Mouse (Mus musculus) liver, adult 2 months (tissue): ENCODE measurements at regions not wholly inside any gene's neighbourhood (a gene's known extent, or its start where the extent isn't known, plus 50 kb on each side); places are given as distances from the start of the nearest gene placed in this dataset.

Source experiments
- DNase-seq: peaks from one replicate; pipeline ENCODE4 v3.0.0-alpha.2; 2011; ENCODE audit warnings: low read depth, low spot score; ENCODE audit errors: extremely low read depth
- H3K27ac ChIP-seq: fragments of 200-500 bp; replicated peaks from 2 replicates; pipeline ENCODE4 v1.5.1; 2012; ENCODE audit warnings: low read depth, mild to moderate bottlenecking, control low read depth, inconsistent platforms, low read length; ENCODE audit not compliant: insufficient read depth
- H3K27me3 ChIP-seq: fragments of 200-500 bp; 2 replicates; pipeline ENCODE4 v1.6.1; 2012; ENCODE audit warnings: mild to moderate bottlenecking, moderate library complexity, low read length, inconsistent platforms; ENCODE audit not compliant: control insufficient read depth, insufficient read depth
- H3K36me3 ChIP-seq: fragments of 200-500 bp; 2 replicates; pipeline ENCODE4 v1.6.1; 2012; ENCODE audit warnings: low read length, inconsistent platforms; ENCODE audit not compliant: control insufficient read depth, insufficient read depth
- H3K4me1 ChIP-seq: fragments of 200-500 bp; 2 replicates; pipeline ENCODE4 v1.6.1; 2011; ENCODE audit warnings: low read length; ENCODE audit not compliant: control insufficient read depth, insufficient read depth
- H3K4me3 ChIP-seq: fragments of 200-500 bp; 2 replicates; pipeline ENCODE4 v1.5.1; 2011; ENCODE audit warnings: low read depth, mild to moderate bottlenecking, control low read depth, low read length, moderate library complexity; ENCODE audit not compliant: insufficient read depth
- H3K79me2 ChIP-seq: fragments of 200-500 bp; 2 replicates; pipeline ENCODE4 v1.6.1; 2012; ENCODE audit warnings: inconsistent platforms, mild to moderate bottlenecking, low read length, moderate library complexity; ENCODE audit not compliant: control insufficient read depth, insufficient read depth
- H3K9ac ChIP-seq: fragments of 200-500 bp; 2 replicates; pipeline ENCODE4 v1.6.1; 2012; ENCODE audit warnings: low read depth, mild to moderate bottlenecking, control low read depth, inconsistent platforms, low read length
- CTCF ChIP-seq: fragments of 200-500 bp; IDR thresholded peaks from 2 replicates; pipeline ENCODE4 v1.5.1; 2011; ENCODE audit warnings: low read depth, low read length, control low read depth
- POLR2A ChIP-seq: fragments of 200-500 bp; IDR thresholded peaks from 2 replicates; pipeline ENCODE4 v1.6.1; 2011; ENCODE audit warnings: low read length, control low read depth; ENCODE audit not compliant: insufficient read depth; ENCODE audit errors: extremely low read depth
- WGBS: fragments of 180-500 bp; shearing (Covaris S2); methylation state at CpG from one replicate; pipeline ENCODE4 v1.1.7; 2018; 5-methylcytosine and 5-hydroxymethylcytosine counted together

GRCm38 (mm10) chr1:121798502-121798901, 230.7 kb upstream of the Ddx18 start:
- Histone ChIP-seq H3K36me3 (no peaks in the 10 kb centered on the region), H3K79me2 (no peaks in the 10 kb centered on the region), H3K9ac (no peak overlapping the region), H3K27ac (no peak overlapping the region), H3K27me3 (no peaks in the 10 kb centered on the region), H3K4me1 (no peaks in the 10 kb centered on the region), H3K4me3 (no peak overlapping the region)
- TF ChIP-seq CTCF (no peak), POLR2A (no peak)
- DNase-seq, result no peak
- 80% methylated on average over 12 of the region's 12 CpGs for WGBS

GRCm38 (mm10) chr1:121795024-121795786, 227.4 kb upstream of the Ddx18 start:
- no peak for DNase-seq
- 84% methylated on average over 11 of the region's 11 CpGs for WGBS
- no peak overlapping the region for H3K9ac ChIP-seq
- H3K36me3 ChIP-seq, result no peaks in the 10 kb centered on the region
- H3K79me2 ChIP-seq, result no peaks in the 10 kb centered on the region
- H3K27me3 ChIP-seq, result no peaks in the 10 kb centered on the region
- no peaks in the 10 kb centered on the region for H3K4me1 ChIP-seq
- H3K4me3 ChIP-seq, result no peak overlapping the region
- no peak overlapping the region for H3K27ac ChIP-seq
- TF ChIP-seq CTCF, result no peak
- no peak for TF ChIP-seq POLR2A

GRCm38 (mm10) chr1:121785631-121786030, 217.8 kb upstream of the Ddx18 start:
- TF ChIP-seq POLR2A (no peak), CTCF (no peak)
- DNase-seq, result no peak
- Histone ChIP-seq H3K4me1 (no peaks in the 10 kb centered on the region), H3K27ac (no peak overlapping the region), H3K27me3 (no peaks in the 10 kb centered on the region), H3K36me3 (no peaks in the 10 kb centered on the region), H3K9ac (no peak overlapping the region), H3K79me2 (no peaks in the 10 kb centered on the region), H3K4me3 (no peak overlapping the region)
- whole genome bisulfite sequencing, result 47% methylated on average over 3 of the region's 3 CpGs

GRCm38 (mm10) chr1:121773988-121774387, 206.2 kb upstream of the Ddx18 start:
- WGBS, result 100% methylated on average over 2 of the region's 2 CpGs
- Histone ChIP-seq H3K4me1 (no peaks in the 10 kb centered on the region), H3K27me3 (no peaks in the 10 kb centered on the region), H3K9ac (no peak overlapping the region), H3K79me2 (no peaks in the 10 kb centered on the region), H3K36me3 (no peaks in the 10 kb centered on the region), H3K4me3 (no peak overlapping the region), H3K27ac (no peak overlapping the region)
- no peak for TF ChIP-seq CTCF
- TF ChIP-seq POLR2A, result no peak
- DNase-seq, result no peak

- no peak overlapping the region for H3K9ac ChIP-seq
- no peaks in the 10 kb centered on the region for H3K36me3 ChIP-seq
- H3K79me2 ChIP-seq, result no peaks in the 10 kb centered on the region
- WGBS, result 76% methylated on average over 1 of the region's 1 CpGs
- H3K27me3 ChIP-seq, result no peaks in the 10 kb centered on the region
- DNase-seq, result no peak
- no peak overlapping the region for H3K4me3 ChIP-seq
- TF ChIP-seq POLR2A, result no peak
- TF ChIP-seq CTCF, result no peak
- H3K4me1 ChIP-seq, result no peaks in the 10 kb centered on the region
- H3K27ac ChIP-seq, result no peak overlapping the region
Observed at GRCm38 (mm10) chr1:121771444-121771843, 203.7 kb upstream of the Ddx18 start.

- Histone ChIP-seq H3K4me1 (no peaks in the 10 kb centered on the region), H3K9ac (no peak overlapping the region), H3K4me3 (no peak overlapping the region), H3K79me2 (no peaks in the 10 kb centered on the region), H3K27ac (no peak overlapping the region), H3K27me3 (no peaks in the 10 kb centered on the region), H3K36me3 (no peaks in the 10 kb centered on the region)
- DNase-seq, result no peak
- WGBS, result 67% methylated on average over 12 of the region's 12 CpGs
- TF ChIP-seq POLR2A, result no peak
Observed at GRCm38 (mm10) chr1:121770936-121771335, 203.1 kb upstream of the Ddx18 start.
